ENCODE assay signal across 18 mouse cellular contexts in the genomic region with DNA sequence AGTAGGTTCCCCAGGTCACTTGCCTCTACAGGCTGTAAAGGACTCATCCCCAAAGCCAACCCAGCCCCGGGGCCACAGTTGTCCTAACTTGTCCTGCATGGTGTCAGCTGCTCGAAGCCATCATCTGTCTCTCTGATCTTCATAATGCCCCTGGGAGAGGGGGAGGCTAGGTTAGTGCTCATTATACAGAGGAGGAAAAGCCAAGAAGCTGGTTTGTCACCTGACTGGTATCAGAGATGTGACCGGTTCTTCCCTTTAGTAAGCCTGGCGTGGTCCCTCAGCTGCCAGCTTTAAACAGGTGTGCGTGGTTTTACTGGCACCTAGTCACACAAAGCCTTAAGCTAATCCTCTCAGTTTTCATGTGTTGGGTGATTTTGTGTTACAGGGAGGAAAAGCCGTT. TPM values are rescaled to one million over a fixed set of nuclear protein-coding genes. Genes with fewer than 3 reads are reported as not detected.
"Had no signal": no experiment of that assay in that cellular context is flagged by ENCODE, and none has a peak within 500 bp of the region (broad histone marks: within the 10 kb centered on the region; RNA-seq: fewer than 3 reads in every experiment).

No protein-coding gene starts in this region.

- H3K27ac ChIP-seq: kidney, embryonic 15.5 days; left cerebral cortex, adult 2 months; limb, embryonic 12.5 days; liver, embryonic 13.5 days; midbrain, embryonic 12.5 days; stomach, embryonic 15.5 days had no signal

- DNase-seq: kidney, adult 11 months; kidney, adult 8-10 months; kidney, postnatal 10 days; kidney, postnatal 36 days; layer of hippocampus, postnatal 36 days; liver, embryonic 13.5 days; lung, adult 2 months; lung, postnatal 14 days; lung, postnatal 4 days; spleen, adult 18-20 months; thymus, postnatal 25 days had no signal

- H3K4me3 ChIP-seq: kidney, embryonic 15.5 days; left cerebral cortex, adult 2 months; limb, embryonic 12.5 days; liver, embryonic 13.5 days; midbrain, embryonic 12.5 days; stomach, embryonic 15.5 days had no signal

- ATAC-seq: midbrain, embryonic 16.5 days had no signal

- H3K4me2 ChIP-seq: kidney, embryonic 15.5 days; limb, embryonic 12.5 days; liver, embryonic 13.5 days; midbrain, embryonic 12.5 days; stomach, embryonic 15.5 days had no signal

- H3K4me1 ChIP-seq: kidney, embryonic 15.5 days; stomach, embryonic 15.5 days had no signal

- H3K27me3 ChIP-seq: kidney, embryonic 15.5 days; limb, embryonic 12.5 days; liver, embryonic 13.5 days; midbrain, embryonic 12.5 days; stomach, embryonic 15.5 days had no signal

- H3K9ac ChIP-seq: kidney, embryonic 15.5 days; limb, embryonic 12.5 days; liver, embryonic 13.5 days; midbrain, embryonic 12.5 days; stomach, embryonic 15.5 days had no signal

- H3K9me3 ChIP-seq: kidney, embryonic 15.5 days; limb, embryonic 12.5 days; liver, embryonic 13.5 days; midbrain, embryonic 12.5 days; stomach, embryonic 15.5 days had no signal

RNA-seq across cellular contexts. Expression of gene Gpt2, which starts 12.3 kb away (rescaled TPM):
- total RNA-seq: monocyte, adult 5-6 weeks had no signal
